Mouse (Mus musculus): Measurements from ENCODE around the gene Sugct. TPM values are rescaled to one million over a fixed set of nuclear protein-coding genes. Genes with fewer than 3 reads are reported as not detected.

The Sugct gene
- polyA plus RNA-seq, 1 experiment from 2014 or later = 3.1 TPM

DNA sequence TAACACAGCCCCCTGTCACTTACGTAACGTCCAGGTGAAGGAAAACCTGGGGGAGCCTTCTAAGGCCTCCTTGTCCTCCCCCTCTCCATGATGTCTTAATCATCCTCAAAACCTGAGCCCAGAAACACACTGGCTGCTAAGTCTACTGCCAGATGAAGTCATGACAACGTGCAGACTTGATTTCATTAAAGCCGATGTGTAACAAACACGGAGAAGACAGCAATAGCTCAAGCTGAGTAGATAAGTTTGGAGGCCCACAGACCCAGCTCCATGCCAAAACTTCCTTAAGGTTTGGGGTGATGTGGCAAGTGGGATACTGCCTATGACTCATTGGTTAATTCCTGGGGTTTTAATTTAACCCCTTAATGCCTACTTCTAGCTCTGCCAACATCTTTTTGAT is 726.4 kb downstream of the Sugct start:
- 88% methylated on average over 5 of the region's 5 CpGs for WGBS
- Histone ChIP-seq H3K9me3 (no peaks in the 10 kb centered on the region), H3K27me3 (replicated peaks) (no peaks in the 10 kb centered on the region), H3K36me3 (replicated peaks) (no peaks in the 10 kb centered on the region), H3K4me2 (no peak overlapping the region), H3K27ac (no peak overlapping the region), H3K4me1 (no peaks in the 10 kb centered on the region), H3K9ac (no peak overlapping the region), H3K4me3 (no peak overlapping the region)
- ATAC-seq (replicated peaks) = no peak

DNA sequence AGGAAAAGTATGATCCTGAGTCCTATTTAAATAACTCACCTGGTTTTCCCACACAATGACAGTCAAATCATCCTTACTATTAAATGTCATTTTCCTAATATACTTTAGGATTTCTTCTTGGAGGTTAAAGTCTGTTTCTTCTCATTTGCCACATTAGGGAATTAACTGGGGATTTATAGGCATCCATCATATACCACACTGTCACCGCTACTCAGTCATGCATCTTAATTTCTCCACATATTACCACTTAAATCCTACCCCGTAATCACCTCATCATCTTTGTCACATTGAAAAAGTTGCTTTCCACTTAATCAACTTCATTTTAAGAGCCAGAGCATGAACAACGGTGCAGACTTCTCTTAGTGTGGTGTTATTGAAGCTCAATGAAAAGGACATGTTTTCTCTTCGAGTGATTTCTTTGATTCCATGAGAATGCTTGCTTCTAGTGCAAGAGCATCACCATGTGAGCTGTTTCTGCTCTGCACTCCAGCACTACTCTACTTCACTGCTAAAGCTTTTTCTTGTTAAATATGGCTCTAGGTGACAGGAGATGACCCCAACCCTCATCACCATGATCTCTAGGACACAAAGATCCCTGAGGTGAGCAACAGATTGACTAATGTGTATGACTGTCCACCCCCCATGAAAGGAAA is 730.4 kb downstream of the Sugct start:
- WGBS = 65% methylated on average over 4 of the region's 4 CpGs
- no peaks in the 10 kb centered on the region for H3K36me3 ChIP-seq (replicated peaks)
- H3K27me3 ChIP-seq (replicated peaks) = no peaks in the 10 kb centered on the region
- no peak overlapping the region for H3K4me3 ChIP-seq
- no peak for ATAC-seq (replicated peaks)
- no peak overlapping the region for H3K4me2 ChIP-seq
- no peaks in the 10 kb centered on the region for H3K9me3 ChIP-seq
- no peaks in the 10 kb centered on the region for H3K4me1 ChIP-seq
- no peak overlapping the region for H3K9ac ChIP-seq
- H3K27ac ChIP-seq = no peak overlapping the region

DNA sequence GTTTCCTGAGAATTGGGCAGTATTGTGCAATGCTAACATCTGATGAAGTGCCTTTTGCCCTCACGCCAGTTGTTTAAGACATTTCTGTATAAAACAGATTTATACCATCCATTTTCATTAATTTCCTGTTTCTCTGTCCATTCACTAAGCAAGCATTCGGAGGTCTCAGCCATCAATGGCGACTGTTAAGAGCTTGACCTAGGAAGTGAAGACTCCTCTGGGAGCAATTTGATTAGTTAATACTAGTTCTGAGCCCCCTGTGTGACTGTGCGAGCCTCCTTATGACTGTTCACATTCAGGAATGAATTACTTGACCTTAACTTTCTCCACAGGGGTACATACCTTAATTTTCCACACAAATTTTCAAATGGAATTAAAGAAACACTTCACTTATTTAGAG is 743.3 kb downstream of the Sugct start:
- Histone ChIP-seq H3K27me3 (replicated peaks) (no peaks in the 10 kb centered on the region), H3K4me2 (no peak overlapping the region), H3K4me1 (no peaks in the 10 kb centered on the region), H3K9me3 (no peaks in the 10 kb centered on the region), H3K27ac (no peak overlapping the region), H3K9ac (no peak overlapping the region), H3K4me3 (no peak overlapping the region), H3K36me3 (replicated peaks) (no peaks in the 10 kb centered on the region)
- WGBS = 82% methylated on average over 4 of the region's 4 CpGs
- no peak for ATAC-seq (replicated peaks)

DNA sequence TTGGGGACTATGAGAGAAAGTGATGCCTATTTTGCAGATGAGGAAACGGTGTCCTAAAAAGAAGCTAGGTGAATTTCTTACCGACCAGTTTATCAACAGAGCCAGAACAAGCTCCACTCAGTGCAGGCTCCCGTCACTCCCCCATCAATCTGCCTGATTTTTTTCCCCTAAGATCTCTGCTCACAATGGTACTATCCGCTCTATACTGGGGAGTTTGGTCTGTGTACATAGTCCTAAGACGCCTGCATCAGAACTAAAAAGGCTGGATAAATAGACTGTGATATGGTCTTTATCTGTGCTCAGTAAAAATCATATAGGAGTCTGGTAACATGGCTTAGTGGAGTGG is 755.9 kb downstream of the Sugct start:
- no peaks in the 10 kb centered on the region for H3K4me1 ChIP-seq
- H3K9me3 ChIP-seq = no peaks in the 10 kb centered on the region
- WGBS = 91% methylated on average over 5 of the region's 5 CpGs
- H3K4me2 ChIP-seq = no peak overlapping the region
- ATAC-seq (replicated peaks) = no peak
- H3K4me3 ChIP-seq = no peak overlapping the region
- no peak overlapping the region for H3K9ac ChIP-seq
- no peak overlapping the region for H3K27ac ChIP-seq
- H3K36me3 ChIP-seq (replicated peaks) = no peaks in the 10 kb centered on the region
- no peaks in the 10 kb centered on the region for H3K27me3 ChIP-seq (replicated peaks)

DNA sequence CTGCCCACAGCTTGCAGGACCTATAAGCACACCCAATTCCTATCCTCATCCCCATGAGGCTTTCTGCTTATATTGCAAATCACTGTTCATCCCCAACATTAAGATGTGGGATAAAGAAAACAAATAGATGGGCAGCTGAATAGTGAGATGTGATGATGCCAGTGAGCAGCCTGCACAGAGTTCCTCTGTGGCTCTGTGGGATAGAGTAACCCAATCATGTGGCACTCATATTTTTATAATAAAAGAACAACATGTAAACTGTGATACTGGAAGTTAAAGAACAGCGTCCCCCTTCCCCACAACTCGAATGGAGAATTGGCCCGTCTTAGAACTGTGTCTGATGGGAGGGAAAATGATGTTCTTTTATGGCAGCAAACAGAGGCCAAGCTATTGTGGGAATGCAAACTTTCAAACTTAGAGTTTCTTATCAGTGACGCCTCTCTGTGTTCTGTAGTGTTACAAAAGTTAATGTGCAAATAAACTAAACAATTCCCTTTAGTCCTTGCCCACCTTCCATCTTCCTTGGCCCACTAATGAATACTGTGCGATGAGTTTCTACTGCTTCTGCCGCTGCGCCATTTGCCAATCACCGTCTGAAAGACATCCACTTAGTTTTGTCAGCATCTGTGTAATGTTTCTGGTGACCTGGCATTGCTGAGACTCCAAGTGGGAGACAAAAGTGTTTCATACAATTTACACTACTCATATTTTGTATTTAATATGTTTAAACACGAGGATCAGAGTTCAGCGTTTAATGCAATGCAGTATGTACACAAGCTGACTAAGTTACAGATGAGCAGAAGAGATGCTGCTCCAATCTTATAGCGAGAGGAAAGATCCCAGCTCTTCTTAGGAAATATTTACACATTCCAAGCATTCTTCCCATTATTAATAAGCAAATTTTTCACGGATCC is 756.5 kb downstream of the Sugct start:
- H3K27me3 ChIP-seq (replicated peaks) = no peaks in the 10 kb centered on the region
- no peaks in the 10 kb centered on the region for H3K36me3 ChIP-seq (replicated peaks)
- no peak overlapping the region for H3K4me3 ChIP-seq
- H3K4me2 ChIP-seq = no peak overlapping the region
- WGBS = 93% methylated on average over 12 of the region's 12 CpGs
- H3K9me3 ChIP-seq = no peaks in the 10 kb centered on the region
- no peak for ATAC-seq (replicated peaks)
- no peak overlapping the region for H3K9ac ChIP-seq
- no peak overlapping the region for H3K27ac ChIP-seq
- no peaks in the 10 kb centered on the region for H3K4me1 ChIP-seq

DNA sequence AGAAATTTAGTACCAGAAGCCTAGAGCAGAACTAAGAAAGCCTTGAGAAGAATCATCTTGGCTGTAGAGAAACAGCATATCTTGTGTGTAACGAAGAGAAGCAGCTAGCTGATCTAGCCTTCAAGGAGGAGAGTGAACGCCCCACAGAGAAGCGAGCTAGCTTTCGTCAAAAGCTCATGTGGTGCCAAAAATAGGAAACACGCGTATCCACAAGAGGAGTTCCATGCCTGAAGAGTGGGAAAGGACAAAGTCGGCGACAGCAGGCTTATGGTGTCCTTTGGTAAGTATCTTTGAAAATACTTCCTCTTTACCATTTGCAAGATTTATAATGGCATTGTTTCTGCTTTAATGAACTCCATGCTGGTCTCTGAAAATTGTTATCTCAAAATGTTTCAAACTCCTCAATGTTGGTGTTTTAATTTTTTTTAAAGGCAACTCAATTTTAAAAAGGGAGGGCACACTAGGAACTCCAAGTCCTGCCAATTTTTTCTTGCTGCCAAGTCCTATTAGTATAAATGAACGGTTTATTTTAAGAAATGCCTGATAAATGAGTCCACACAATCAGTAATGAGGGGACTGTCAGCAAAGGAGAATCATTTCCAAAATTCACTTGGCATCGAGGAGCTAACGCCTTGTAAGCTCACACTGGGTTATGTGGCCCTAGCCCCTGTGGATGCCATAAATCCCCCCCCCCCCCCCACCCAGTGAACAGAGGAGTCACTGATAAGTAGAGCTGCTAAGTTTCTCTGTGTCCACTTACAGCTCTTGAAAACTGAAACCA is 757.7 kb downstream of the Sugct start:
- Histone ChIP-seq H3K27me3 (replicated peaks) (no peaks in the 10 kb centered on the region), H3K9me3 (no peaks in the 10 kb centered on the region), H3K36me3 (replicated peaks) (no peaks in the 10 kb centered on the region), H3K4me2 (no peak overlapping the region), H3K27ac (no peak overlapping the region), H3K4me3 (no peak overlapping the region), H3K9ac (no peak overlapping the region), H3K4me1 (no peaks in the 10 kb centered on the region)
- no peak for ATAC-seq (replicated peaks)
- WGBS = 84% methylated on average over 11 of the region's 11 CpGs

DNA sequence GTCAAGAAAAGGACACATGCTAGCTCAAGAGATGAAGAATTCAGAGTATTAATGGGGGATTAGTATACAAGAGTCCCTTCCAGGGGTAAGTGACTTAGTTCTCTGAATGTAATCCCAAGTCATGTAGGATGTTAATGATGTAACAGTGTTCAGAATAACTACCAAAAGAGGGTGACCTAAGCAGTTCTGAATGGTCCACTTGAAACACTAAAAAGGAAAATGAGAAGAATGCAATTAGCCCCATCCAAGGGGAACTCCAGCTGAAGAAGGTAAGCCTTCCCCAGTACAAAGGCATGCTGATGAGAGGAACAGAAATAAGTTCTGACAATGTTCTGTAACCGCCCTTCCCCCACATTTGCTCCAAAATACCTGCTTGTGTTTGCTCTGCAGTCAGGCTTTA is 760.3 kb downstream of the Sugct start:
- Histone ChIP-seq H3K27me3 (replicated peaks) (no peaks in the 10 kb centered on the region), H3K9ac (no peak overlapping the region), H3K27ac (no peak overlapping the region), H3K36me3 (replicated peaks) (no peaks in the 10 kb centered on the region), H3K9me3 (no peaks in the 10 kb centered on the region), H3K4me2 (no peak overlapping the region), H3K4me3 (no peak overlapping the region), H3K4me1 (no peaks in the 10 kb centered on the region)
- 91% methylated on average over 1 of the region's 1 CpGs for WGBS
- ATAC-seq (replicated peaks) = no peak

DNA sequence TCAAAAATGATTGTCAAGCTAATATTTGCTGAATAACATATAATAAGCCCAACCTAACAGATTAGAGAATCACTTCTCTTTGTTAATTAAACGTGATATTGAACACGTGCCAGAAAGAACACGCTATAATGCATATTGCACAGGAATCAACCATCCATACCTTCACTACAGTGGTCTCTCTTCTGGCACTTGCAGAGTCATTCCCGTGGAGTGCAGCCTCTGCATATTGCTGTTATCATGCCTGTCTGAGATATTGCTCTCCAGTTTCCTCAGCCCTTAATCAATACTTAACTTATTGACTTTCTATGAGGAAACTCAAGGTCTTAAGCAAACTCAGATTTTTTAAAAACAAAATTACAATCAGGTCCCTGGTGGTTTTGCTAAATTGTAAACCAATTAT is 761.8 kb downstream of the Sugct start:
- 84% methylated on average over 4 of the region's 4 CpGs for WGBS
- no peak overlapping the region for H3K4me3 ChIP-seq
- no peak overlapping the region for H3K4me2 ChIP-seq
- H3K27ac ChIP-seq = no peak overlapping the region
- ATAC-seq (replicated peaks) = no peak
- no peaks in the 10 kb centered on the region for H3K36me3 ChIP-seq (replicated peaks)
- H3K27me3 ChIP-seq (replicated peaks) = no peaks in the 10 kb centered on the region
- H3K9me3 ChIP-seq = no peaks in the 10 kb centered on the region
- no peak overlapping the region for H3K9ac ChIP-seq
- no peaks in the 10 kb centered on the region for H3K4me1 ChIP-seq

DNA sequence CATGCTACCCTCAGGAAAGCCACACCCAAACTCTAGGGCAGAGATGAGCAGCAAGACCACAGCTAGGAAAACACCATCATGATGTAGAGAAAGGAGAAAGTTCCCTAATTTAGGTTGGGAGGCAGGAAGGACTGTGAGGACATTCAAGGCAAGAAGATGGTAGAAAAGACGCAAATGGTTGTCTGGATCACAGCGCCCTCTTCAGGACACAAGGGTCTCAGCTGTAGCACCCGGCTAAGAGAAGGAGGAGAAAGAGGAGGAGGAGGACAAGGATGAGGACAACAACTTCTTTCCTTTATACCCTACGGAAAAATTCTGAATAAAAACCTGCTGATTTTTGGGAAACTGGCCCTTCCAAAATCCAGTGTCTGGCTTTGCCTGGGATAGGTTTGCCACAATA is 774.0 kb downstream of the Sugct start:
- no peaks in the 10 kb centered on the region for H3K36me3 ChIP-seq (replicated peaks)
- 40% methylated on average over 4 of the region's 4 CpGs for WGBS
- no peak overlapping the region for H3K4me3 ChIP-seq
- H3K27me3 ChIP-seq (replicated peaks) = no peaks in the 10 kb centered on the region
- H3K9me3 ChIP-seq = no peaks in the 10 kb centered on the region
- H3K9ac ChIP-seq = no peak overlapping the region
- no peak overlapping the region for H3K27ac ChIP-seq
- no peak overlapping the region for H3K4me2 ChIP-seq
- H3K4me1 ChIP-seq = no peaks in the 10 kb centered on the region
- ATAC-seq (replicated peaks) = no peak

DNA sequence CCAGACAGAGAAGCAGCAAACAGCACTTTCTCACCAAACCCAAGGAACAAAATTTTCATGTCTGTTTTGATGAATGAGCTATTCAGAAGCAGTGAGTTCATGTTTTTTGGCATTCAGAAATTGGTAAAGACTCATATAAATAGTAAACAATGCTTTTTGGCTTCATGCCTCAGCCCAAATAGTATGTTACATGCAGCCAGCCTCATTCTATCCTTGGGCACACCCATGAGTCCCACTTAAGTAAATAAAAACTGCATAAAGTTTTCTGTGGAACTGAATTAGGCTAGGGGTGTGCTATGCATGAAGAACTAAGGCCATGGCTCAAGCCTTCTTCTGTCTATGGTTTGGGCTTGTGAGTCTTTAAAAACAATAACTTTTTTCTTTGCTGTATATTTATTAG is 779.7 kb downstream of the Sugct start:
- H3K4me1 ChIP-seq = no peaks in the 10 kb centered on the region
- H3K36me3 ChIP-seq (replicated peaks) = no peaks in the 10 kb centered on the region
- H3K9ac ChIP-seq = no peak overlapping the region
- H3K27me3 ChIP-seq (replicated peaks) = no peaks in the 10 kb centered on the region
- no peak overlapping the region for H3K4me3 ChIP-seq
- H3K4me2 ChIP-seq = no peak overlapping the region
- H3K27ac ChIP-seq = no peak overlapping the region
- ATAC-seq (replicated peaks) = no peak
- no peaks in the 10 kb centered on the region for H3K9me3 ChIP-seq

DNA sequence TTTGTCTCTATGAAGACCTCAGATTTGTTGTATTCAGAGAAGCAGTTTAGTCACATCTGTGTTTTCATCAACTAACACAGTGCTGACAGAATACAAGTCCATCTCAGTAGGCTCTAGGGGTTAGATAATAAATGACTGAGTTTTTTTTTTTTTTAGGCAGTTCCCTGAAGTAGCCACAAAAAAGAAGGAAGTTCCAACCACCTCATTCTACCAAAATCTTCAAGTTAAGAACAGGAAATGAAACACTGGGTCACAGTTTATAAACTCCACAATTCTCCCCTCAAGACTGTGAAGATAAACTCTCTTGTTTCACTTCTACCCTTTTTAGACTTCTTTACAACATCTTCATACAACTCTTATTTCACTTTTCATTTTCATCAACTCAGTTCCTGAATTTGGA is 783.1 kb downstream of the Sugct start:
- H3K36me3 ChIP-seq (replicated peaks) = no peaks in the 10 kb centered on the region
- no peaks in the 10 kb centered on the region for H3K27me3 ChIP-seq (replicated peaks)
- no peak overlapping the region for H3K27ac ChIP-seq
- H3K4me1 ChIP-seq = no peaks in the 10 kb centered on the region
- no peaks in the 10 kb centered on the region for H3K9me3 ChIP-seq
- no peak overlapping the region for H3K4me2 ChIP-seq
- no peak overlapping the region for H3K4me3 ChIP-seq
- ATAC-seq (replicated peaks) = no peak
- H3K9ac ChIP-seq = no peak overlapping the region

DNA sequence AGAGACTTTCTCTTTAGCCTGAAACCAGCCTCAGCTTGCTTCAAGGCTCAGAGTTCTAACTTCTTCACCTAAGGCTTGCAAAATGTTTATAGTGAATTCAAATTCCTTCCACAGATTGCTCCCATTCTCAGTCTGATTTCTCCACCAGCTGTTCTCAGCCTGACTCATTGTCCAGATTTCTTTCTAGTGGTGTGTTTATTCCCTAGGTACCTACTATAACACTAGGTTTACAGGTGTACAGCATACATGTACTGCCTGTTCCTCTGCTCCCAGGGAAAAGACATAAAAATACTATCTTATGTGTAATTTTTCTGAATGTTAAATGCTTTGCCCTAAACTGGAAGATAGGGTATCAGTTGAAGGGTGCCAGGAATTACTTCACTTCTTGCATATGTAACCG is 788.4 kb downstream of the Sugct start:
- Histone ChIP-seq H3K9me3 (no peaks in the 10 kb centered on the region), H3K4me3 (no peak overlapping the region), H3K9ac (no peak overlapping the region), H3K27ac (no peak overlapping the region), H3K4me2 (no peak overlapping the region), H3K27me3 (replicated peaks) (no peaks in the 10 kb centered on the region), H3K36me3 (replicated peaks) (no peaks in the 10 kb centered on the region), H3K4me1 (no peaks in the 10 kb centered on the region)
- ATAC-seq (replicated peaks) = no peak
- WGBS = 97% methylated on average over 1 of the region's 1 CpGs
